Mouse (Mus musculus) brown adipose tissue, adult 24 weeks (tissue): ENCODE results near the gene Acsm2. TPM values are rescaled to one million over a fixed set of nuclear protein-coding genes. Genes with fewer than 3 reads are reported as not detected.

Experiments
- H3K27ac ChIP-seq: fragments of 200-500 bp; replicated peaks from 2 replicates; pipeline ENCODE4 v1.5.1; 2012; ENCODE audit warnings: low read depth, mild to moderate bottlenecking, low read length
- H3K4me1 ChIP-seq: fragments of 200-500 bp; 2 replicates; pipeline ENCODE4 v1.6.1; 2012; ENCODE audit warnings: low read length, mixed read lengths; ENCODE audit not compliant: control insufficient read depth, insufficient read depth, insufficient read length
- H3K4me3 ChIP-seq: fragments of 200-500 bp; 2 replicates; pipeline ENCODE4 v1.5.1; 2012; ENCODE audit warnings: low read depth, mild to moderate bottlenecking, low read length, moderate library complexity; ENCODE audit not compliant: insufficient read depth
- polyA plus RNA-seq: library from polyadenylated mRNA; stranded (reverse); fragments of >200 nt; gene quantifications from 2 replicates; pipeline ENCODE4 v1.2.4, GENCODE M21; 2012; ENCODE audit not compliant: missing spikeins, insufficient read depth, insufficient read length

Gene Acsm2
- polyA plus RNA-seq, 1 experiment: not detected

GRCm38 (mm10) chr7:119605926-119606663, 52.0 kb downstream of the Acsm2 start:
- Histone ChIP-seq H3K27ac (no peak overlapping the region), H3K4me3 (no peak overlapping the region), H3K4me1 (no peaks in the 10 kb centered on the region)

GRCm38 (mm10) chr7:119606664-119607076, 52.5 kb downstream of the Acsm2 start, which contains the start of gene Acsm1:
TSS of gene Acsm1 (plus strand) at chr7:119607026.
- Histone ChIP-seq H3K4me1 (no peaks in the 10 kb centered on the region), H3K27ac (no peak within 1 kb of the TSS), H3K4me3 (no peak within 1 kb of the TSS)

GRCm38 (mm10) chr7:119607796-119608515, 53.8 kb downstream of the Acsm2 start:
- Histone ChIP-seq H3K4me1 (no peaks in the 10 kb centered on the region), H3K4me3 (no peak overlapping the region), H3K27ac (no peak overlapping the region)

GRCm38 (mm10) chr7:119616531-119616930, 62.4 kb downstream of the Acsm2 start:
- Histone ChIP-seq H3K4me3 (no peak overlapping the region), H3K27ac (no peak overlapping the region), H3K4me1 (no peaks in the 10 kb centered on the region)

- Histone ChIP-seq H3K4me1 (no peaks in the 10 kb centered on the region), H3K27ac (no peak overlapping the region), H3K4me3 (no peak overlapping the region)
Observed at GRCm38 (mm10) chr7:119617593-119617992, 63.5 kb downstream of the Acsm2 start.

GRCm38 (mm10) chr7:119618209-119618935, 64.2 kb downstream of the Acsm2 start:
- H3K4me1 ChIP-seq: no peaks in the 10 kb centered on the region
- no peak overlapping the region for H3K27ac ChIP-seq
- no peak overlapping the region for H3K4me3 ChIP-seq

- Histone ChIP-seq H3K27ac (no peak overlapping the region), H3K4me3 (no peak overlapping the region), H3K4me1 (no peaks in the 10 kb centered on the region)
Observed at GRCm38 (mm10) chr7:119620157-119620556, 66.0 kb downstream of the Acsm2 start.

GRCm38 (mm10) chr7:119638773-119639172, 84.6 kb downstream of the Acsm2 start:
- no peak overlapping the region for H3K4me3 ChIP-seq
- H3K27ac ChIP-seq: no peak overlapping the region
- H3K4me1 ChIP-seq: no peaks in the 10 kb centered on the region

- Histone ChIP-seq H3K27ac (no peak overlapping the region), H3K4me1 (no peaks in the 10 kb centered on the region), H3K4me3 (no peak overlapping the region)
Observed at GRCm38 (mm10) chr7:119642307-119642706, 88.2 kb downstream of the Acsm2 start.

Other genes starting within 250 kb of the Acsm2 start
- not detected in 2 replicates for gene Gp2, start 95.1 kb upstream of the Acsm2 start, polyA plus RNA-seq
- not detected in 2 replicates for gene Umod, start 75.1 kb upstream of the Acsm2 start, polyA plus RNA-seq
- gene Acsm5, start 34.9 kb upstream of the Acsm2 start, polyA plus RNA-seq: 2.0 and 3.3 TPM in 2 replicates
- gene Pdilt, start 30.9 kb upstream of the Acsm2 start, polyA plus RNA-seq: not detected in 2 replicates
- gene Acsm1, start 52.7 kb downstream of the Acsm2 start, polyA plus RNA-seq: 0.67 TPM in 1 of 2 replicates, not detected in the other
- gene Acsm4, start 135.7 kb downstream of the Acsm2 start, polyA plus RNA-seq: not detected in 2 replicates
- gene Thumpd1, start 166.5 kb downstream of the Acsm2 start, polyA plus RNA-seq: 14.5 and 16.7 TPM in 2 replicates
- gene Acsm3, start 206.6 kb downstream of the Acsm2 start, polyA plus RNA-seq: 87.9 and 175 TPM in 2 replicates
- gene Rexo5, start 239.7 kb downstream of the Acsm2 start, polyA plus RNA-seq: 5.4 and 8.4 TPM in 2 replicates
- 3.3 and 5.4 TPM in 2 replicates for gene Eri2, start 239.7 kb downstream of the Acsm2 start, polyA plus RNA-seq